Mouse (Mus musculus): ENCODE results near the gene Gm36210. TPM values are rescaled to one million over a fixed set of nuclear protein-coding genes. Genes with fewer than 3 reads are reported as not detected.
"Not testable (repeated sequence)": the region's sequence is repeated elsewhere in the genome, so short reads cannot be mapped to it uniquely, and the experiment has no call there.

Gene Gm36210
- total RNA-seq, 2 experiments from 2014 or later, result 0.32 TPM; not detected in 1

- DNase-seq (ENCODE audit: low spot score in 2 of 2), result no peak
- intact Hi-C loops (cut with DNase I), result loop anchor here (5.0 kb wide), 1 partner anchor 58 kb away; the partner anchor contains the start of gene Shisa7
Observed at GRCm38 (mm10) chr7:4899649-4900522, 6.4 kb downstream of the Gm36210 start.

DNA sequence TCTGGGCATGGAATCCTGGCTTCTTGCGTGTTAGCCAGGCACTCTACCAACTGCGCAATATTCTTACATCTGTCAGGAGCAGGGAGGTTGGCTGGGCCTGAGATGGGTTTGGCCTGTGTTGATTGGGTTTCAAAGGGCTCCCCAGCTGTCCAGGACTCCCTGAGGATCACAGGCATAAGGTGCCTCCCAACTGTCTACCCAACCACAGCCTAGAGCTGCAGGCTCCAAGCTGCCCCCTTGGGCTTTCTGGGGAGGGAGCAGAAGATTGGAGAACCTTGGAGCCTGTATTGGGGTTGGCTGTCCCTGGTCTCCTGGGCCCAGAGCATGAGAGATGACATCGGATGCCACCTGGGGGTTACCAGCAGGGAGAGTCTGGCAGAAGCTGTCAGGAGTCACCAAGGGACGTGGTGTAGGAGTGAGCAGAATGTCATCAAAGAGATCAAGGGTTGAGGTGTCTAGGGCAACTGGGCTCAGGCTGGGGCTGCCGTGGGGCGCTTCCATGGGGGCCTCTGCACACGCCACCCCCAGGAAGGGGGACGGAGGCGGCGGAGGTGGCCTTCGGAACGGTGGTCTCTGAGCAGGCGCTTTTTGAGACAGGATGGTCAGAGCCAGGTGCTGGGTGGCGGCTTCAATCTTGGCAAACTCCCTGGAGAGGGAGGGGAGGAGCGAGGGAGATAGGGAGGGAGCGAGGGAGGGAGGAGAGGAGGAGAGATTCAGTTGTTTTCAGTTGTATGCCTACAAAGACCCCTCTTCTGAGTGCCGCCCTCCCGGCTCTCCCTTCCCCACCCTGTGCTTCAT lies 7.3 kb downstream of the Gm36210 start:
- no peak for DNase-seq (ENCODE audit: low spot score in 2 of 2)
- intact Hi-C loops (cut with DNase I), result no loop called here

DNA sequence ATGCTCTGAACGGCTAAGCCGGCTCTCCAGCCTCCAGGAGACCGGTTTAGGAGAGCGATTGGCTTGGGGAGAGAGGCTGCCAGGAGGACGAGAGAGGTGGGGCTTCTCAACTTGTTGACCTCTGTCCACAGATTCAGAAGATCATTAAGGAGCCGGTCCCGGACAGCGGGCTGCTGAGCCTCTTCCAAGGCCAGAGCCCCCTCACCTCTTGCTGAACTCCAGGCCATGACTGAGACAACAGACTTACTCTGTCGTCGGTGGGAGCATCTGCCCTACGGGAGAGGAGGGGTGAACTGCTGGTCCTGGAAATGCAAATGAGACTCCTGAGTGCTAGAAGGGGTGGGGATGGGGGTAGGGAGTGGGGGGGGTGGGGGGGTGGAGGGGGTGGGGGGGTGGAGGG lies 11.1 kb downstream of the Gm36210 start:
- intact Hi-C loops (cut with DNase I), result no loop called here
- no peak for DNase-seq (ENCODE audit: low spot score in 2 of 2)

GRCm38 (mm10) chr7:4886680-4887079 lies 19.6 kb downstream of the Gm36210 start:
- no peak for DNase-seq (ENCODE audit: low spot score in 2 of 2)
- intact Hi-C loops (cut with DNase I), result no loop called here

- DNase-seq (ENCODE audit: low spot score in 2 of 2); intact Hi-C loops (cut with DNase I): not testable (repeated sequence)
Observed at GRCm38 (mm10) chr7:4879036-4879435, 27.3 kb downstream of the Gm36210 start.

DNA sequence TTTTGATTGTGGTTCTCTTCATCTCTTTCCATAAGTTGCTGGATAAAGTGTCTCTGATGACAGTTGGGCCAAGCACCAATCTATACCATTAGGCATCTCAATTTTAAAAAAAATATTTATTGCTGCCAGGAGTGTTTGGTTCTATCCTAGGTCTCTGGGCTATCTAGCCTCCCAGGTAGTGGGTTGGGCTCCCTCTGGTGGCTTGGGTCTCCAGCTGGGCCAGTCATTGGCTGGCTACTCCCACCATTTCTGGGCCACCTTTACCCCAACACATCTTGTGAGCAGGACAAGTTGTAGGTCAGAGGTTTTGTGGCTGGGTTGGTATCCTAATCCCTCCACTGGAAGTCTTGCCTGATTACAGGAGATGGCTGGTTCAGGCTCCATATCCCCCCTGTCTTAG lies 28.1 kb downstream of the Gm36210 start:
- intact Hi-C loops (cut with DNase I), result no loop called here
- DNase-seq (ENCODE audit: low spot score in 2 of 2), result no peak

GRCm38 (mm10) chr7:4877226-4877625 lies 29.1 kb downstream of the Gm36210 start:
- no peak for DNase-seq (ENCODE audit: low spot score in 2 of 2)
- intact Hi-C loops (cut with DNase I), result no loop called here

DNA sequence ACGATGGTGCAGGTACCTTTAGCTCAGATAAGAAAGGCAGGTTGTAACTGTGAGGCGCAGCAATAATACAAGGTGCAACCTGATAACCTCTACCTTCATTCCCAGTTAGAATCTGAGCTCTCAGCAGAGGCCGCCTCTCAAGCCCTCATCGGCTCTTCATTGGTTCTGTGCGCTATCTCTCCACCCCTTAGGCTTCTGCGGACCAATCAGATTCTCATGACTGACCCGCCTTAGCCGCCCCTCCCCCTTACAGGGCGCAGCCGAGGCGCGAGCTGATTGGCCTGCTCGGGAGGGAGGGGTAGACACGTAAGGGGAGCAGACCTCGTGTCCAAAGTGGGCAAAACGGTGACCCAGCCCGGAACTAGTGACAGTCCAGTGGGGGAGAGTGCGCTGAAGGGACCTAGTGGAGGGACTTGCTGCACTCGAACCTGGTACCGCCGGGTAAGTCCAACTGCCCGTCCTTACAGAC lies 29.5 kb downstream of the Gm36210 start, which contains the start of gene Isoc2a:
Gene Isoc2a (plus strand): TSS at position 401 of the 469 bp plus-strand sequence.
- intact Hi-C loops (cut with DNase I), result no loop called here
- DNase-seq (ENCODE audit: low spot score in 2 of 2), result peak; percentile 72 to 77

GRCm38 (mm10) chr7:4870133-4870532 lies 36.2 kb downstream of the Gm36210 start, which contains the start of gene Isoc2b:
Gene Isoc2b (minus strand): TSS chr7:4870258.
- intact Hi-C loops (cut with DNase I), result no loop called here
- no peak for DNase-seq (ENCODE audit: low spot score in 2 of 2)

DNA sequence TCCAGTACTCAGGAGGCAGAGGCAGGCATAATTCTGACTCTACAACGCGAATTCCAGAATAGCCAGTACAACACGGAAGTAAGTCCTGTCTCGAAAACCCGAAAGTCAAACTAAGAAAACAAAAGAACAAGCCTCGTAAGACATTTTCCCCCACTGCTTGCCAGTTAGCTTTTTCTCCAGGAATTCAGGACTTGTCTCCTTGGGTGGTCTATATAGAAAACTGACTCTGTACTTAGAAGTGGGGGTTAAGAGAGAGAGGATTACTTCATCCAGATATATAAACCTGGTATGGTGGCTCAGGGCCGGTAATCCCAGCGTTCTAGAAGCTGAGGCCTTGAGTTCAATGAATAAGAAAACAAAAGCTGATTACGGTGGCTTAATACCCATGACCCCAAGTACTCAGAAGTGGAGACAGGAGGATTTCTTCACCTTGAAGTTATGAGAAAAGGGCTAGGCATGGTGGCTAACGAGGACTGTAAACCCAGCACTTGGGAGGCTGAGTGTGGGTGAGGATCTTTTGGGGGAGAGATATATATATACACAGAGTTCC lies 39.6 kb downstream of the Gm36210 start:
- intact Hi-C loops (cut with DNase I), result no loop called here
- DNase-seq (ENCODE audit: low spot score in 2 of 2), result no peak

DNA sequence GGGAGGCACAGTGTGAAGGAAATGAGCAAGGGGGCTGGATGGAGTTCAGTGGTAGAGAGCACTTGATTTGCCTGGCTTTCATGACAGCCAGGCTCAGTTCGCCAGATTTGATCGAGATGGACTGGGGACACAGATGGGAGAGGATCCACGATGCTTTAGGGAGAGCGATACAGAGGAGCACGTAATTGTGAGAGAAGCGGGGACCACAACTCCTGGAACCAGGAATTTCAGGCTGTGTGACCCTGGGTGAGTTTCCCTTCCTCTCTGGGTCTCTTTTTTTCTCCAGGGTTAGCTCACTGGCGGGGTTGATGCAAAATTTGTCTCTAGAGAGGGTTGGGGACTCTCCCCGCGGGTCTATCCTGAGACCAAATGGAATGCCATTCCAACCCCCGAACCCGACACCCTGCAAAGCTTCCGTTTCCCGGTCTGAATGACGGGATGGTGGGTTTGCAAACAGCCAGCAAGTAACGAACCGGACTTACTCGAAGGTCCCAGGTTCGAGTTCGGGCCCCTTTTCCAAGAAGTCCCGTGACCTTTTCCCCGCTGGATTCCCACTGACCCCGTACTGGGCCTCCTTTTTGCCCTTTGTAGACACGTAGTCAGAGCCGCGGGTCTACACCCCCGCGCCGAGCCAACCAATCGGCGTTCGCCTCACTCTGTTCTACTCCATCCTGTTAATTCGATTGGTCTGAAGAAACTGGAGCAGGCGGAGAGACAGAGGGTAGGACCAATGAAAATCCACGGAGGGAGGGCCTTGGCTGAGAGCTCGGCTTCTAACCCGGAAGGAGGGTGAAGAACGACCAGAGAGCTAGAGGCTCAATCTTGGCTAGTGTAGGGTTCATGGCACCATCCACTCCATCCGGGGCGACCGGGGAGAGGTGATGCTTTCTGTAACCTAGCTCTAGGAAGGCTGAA lies 40.5 kb downstream of the Gm36210 start:
- intact Hi-C loops (cut with DNase I), result loop anchor here (2.0 kb wide), 1 partner anchor 21 kb away; the partner anchor contains the start of gene Shisa7
- peak; percentile 94 to 96 for DNase-seq (ENCODE audit: low spot score in 2 of 2)

DNA sequence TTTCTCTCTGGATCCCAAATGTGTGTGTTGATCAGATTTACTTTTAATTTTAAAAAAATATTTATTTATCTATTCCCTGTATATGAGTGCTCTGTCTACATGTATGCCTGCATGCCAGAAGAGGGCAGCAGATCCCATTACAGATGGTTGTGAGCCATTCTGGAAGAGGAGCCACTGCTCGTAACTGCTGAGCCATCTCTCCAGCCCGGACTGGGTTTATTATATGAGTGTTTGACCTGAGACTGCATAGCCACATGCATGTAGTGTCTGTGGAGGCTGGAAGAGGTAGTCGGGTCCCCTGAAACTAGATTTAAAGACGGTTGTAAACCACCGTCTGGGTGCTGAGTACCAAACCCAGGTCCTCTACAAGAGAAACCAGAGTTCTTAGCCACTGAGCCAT lies 41.2 kb downstream of the Gm36210 start:
- intact Hi-C loops (cut with DNase I), result loop anchor here (2.0 kb wide), 1 partner anchor 20 kb away; the partner anchor contains the start of gene Shisa7
- DNase-seq (ENCODE audit: low spot score in 2 of 2), result no peak

DNA sequence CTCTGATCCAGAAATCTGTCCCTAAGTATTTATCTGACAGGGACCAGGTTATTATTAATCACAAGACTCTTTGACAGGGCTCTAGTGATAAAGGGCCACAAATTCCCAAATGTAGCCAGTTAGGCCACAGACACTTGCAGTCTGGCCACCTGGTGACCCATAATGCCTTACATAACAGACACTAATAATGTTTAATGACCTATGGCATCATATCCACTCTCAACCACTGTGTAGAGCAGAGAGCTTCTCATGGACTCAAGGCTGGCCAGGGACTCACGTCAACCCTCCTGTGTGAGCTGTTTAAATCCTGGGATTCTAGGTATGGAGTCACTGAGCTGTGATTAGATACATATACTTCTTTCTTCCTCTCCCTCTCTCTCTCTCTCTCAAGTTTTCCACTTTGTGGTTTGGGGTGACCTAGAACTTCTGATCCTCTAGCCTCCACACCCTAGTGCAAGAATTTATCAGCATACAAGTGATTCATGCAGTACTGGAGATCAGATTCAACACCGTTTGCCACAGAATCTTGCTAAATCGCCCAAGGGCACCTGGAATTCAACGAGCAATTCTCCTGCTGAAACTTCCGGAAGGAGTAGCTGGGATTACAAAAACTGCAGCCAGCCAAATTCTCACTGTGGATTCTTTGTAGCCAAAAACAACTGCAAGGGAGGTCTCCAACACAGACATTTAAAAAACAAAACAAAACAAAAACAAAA lies 42.0 kb downstream of the Gm36210 start:
- no peak for DNase-seq (ENCODE audit: low spot score in 2 of 2)
- intact Hi-C loops (cut with DNase I), result loop anchor here (2.0 to 5.0 kb wide), 2 partner anchors 19 to 58 kb away; partner anchors contain the start of genes Nat14 and Shisa7

DNA sequence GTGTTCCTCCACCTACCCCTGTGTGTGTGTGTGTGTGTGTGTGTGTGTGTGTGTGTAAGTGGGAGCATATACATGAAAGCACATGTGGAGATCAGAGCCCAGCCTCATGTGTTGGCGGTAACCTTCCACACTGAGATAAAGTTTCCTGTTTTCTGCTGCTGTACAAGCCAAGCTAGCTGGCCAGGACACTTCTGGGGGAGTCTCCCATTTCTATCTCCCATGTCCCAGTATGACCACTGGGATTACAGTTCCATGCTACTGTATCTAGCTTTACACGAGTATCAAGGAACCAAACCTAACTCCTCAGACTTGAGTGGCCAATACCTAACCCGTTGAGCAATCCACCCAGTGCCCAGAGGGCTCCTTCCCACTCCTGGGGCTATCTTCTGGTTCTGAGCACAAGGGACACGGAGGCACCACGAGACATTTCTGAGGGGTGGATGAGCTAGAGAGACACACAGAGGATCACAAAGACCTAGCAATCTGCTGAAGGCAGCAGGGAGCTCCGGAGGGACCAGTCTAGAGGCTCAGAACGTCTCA lies 42.7 kb downstream of the Gm36210 start:
- no peak for DNase-seq (ENCODE audit: low spot score in 2 of 2)
- intact Hi-C loops (cut with DNase I), result loop anchor here (2.0 to 5.0 kb wide), 2 partner anchors 19 to 59 kb away; partner anchors contain the start of genes Nat14 and Shisa7

DNA sequence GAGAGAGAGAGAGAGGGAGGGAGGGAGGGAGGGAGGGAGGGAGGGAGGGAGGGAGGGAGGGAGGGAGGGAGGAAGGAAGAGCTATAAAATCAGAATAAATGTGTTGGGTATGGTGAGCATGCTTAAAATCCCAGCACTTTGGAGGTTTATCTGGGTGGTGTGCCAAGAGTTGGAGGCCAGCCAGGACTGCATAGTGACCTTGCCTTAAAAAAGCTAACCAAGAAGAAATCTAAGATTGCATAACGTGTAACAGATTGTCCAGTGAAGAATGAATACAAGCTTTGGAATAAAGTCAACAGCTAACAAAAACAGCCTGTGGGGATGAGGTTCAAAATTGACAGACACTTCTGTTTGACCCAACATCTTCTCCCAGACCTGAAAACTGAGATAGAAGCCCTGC lies 43.3 kb downstream of the Gm36210 start:
- intact Hi-C loops (cut with DNase I), result loop anchor here (5.0 kb wide), 1 partner anchor 59 kb away; the partner anchor contains the start of gene Nat14
- no peak for DNase-seq (ENCODE audit: low spot score in 2 of 2)

GRCm38 (mm10) chr7:4860926-4861325 lies 45.4 kb downstream of the Gm36210 start:
- intact Hi-C loops (cut with DNase I), result loop anchor here (5.0 kb wide), 1 partner anchor 61 kb away; the partner anchor contains the start of gene Nat14
- not testable (repeated sequence) for DNase-seq (ENCODE audit: low spot score in 2 of 2)

- intact Hi-C loops (cut with DNase I), result no loop called here
- no peak for DNase-seq (ENCODE audit: low spot score in 2 of 2)
Observed at GRCm38 (mm10) chr7:4859418-4859978, 46.8 kb downstream of the Gm36210 start.
